Mouse (Mus musculus) liver, embryonic 14.5 days (tissue): ENCODE results near the gene Apoa4. TPM values are rescaled to one million over a fixed set of nuclear protein-coding genes. Genes with fewer than 3 reads are reported as not detected.
A peak's percentile ranks its signal among the peaks of the same experiment; 100 is the strongest.

Source experiments
- ATAC-seq: fragments of 200-750 bp; cut with Nextera tagmentation; 2 replicates; pipeline ENCODE4 v1.8.0; 2017; ENCODE audit warnings: moderate number of reproducible peaks, mild to moderate bottlenecking, moderate library complexity; ENCODE audit not compliant: insufficient read depth
- DNase-seq, 3 experiments: peaks; one replicate each; pipeline ENCODE4 v3.0.0-alpha.2; 2012 to 2013; ENCODE audit warnings: low read depth in 3 of 3, low spot score in 3 of 3
- H3K27ac ChIP-seq: fragments of 300-500 bp; sonication (generic); 2 replicates; pipeline ENCODE4 v1.5.1; 2014; ENCODE audit warnings: moderate library complexity, mild to moderate bottlenecking, control low read depth, inconsistent platforms
- H3K27me3 ChIP-seq: fragments of 300-500 bp; sonication (generic); 2 replicates; pipeline ENCODE4 v1.6.1; 2014; ENCODE audit warnings: mild to moderate bottlenecking, low read length, moderate library complexity; ENCODE audit not compliant: control insufficient read depth, insufficient read depth
- H3K36me3 ChIP-seq: fragments of 300-500 bp; sonication (generic); replicated peaks from 2 replicates; pipeline ENCODE4 v1.6.1; 2014; ENCODE audit warnings: low read depth; ENCODE audit not compliant: control insufficient read depth, insufficient read depth
- H3K4me1 ChIP-seq, 2 experiments: fragments of 200-500 bp in 1 of 2; fragments of 300-500 bp in 1 of 2; sonication (generic) in 1 of 2; replicated peaks; 2 replicates each; pipeline ENCODE4 v1.6.1; 2012 to 2014; ENCODE audit warnings: antibody characterized with exemption in 1 of 2, inconsistent platforms in 1 of 2, low read length in 1 of 2; ENCODE audit not compliant: control insufficient read depth in 2 of 2, insufficient read depth in 2 of 2
- H3K4me2 ChIP-seq: fragments of 300-500 bp; sonication (generic); 2 replicates; pipeline ENCODE4 v1.6.1; 2014; ENCODE audit warnings: low read depth, mild to moderate bottlenecking, control low read depth, moderate library complexity
- H3K4me3 ChIP-seq, 2 experiments: fragments of 200-500 bp in 1 of 2; fragments of 300-500 bp in 1 of 2; sonication (generic) in 1 of 2; 2 replicates each; pipeline ENCODE4 v1.5.1; 2012 to 2014; ENCODE audit warnings: low read depth in 2 of 2, low read length in 2 of 2, mild to moderate bottlenecking in 2 of 2, control low read depth in 1 of 2, inconsistent platforms in 1 of 2, moderate library complexity in 1 of 2; ENCODE audit not compliant: insufficient read depth in 1 of 2
- H3K9ac ChIP-seq: fragments of 300-500 bp; sonication (generic); replicated peaks from 2 replicates; pipeline ENCODE4 v1.6.1; 2014; ENCODE audit warnings: mild to moderate bottlenecking, control low read depth, moderate library complexity
- H3K9me3 ChIP-seq: fragments of 300-500 bp; sonication (generic); 2 replicates; pipeline ENCODE4 v1.6.1; 2016; ENCODE audit warnings: low read length, mixed read lengths; ENCODE audit not compliant: control insufficient read depth
- CTCF ChIP-seq: IDR thresholded peaks from 2 replicates; pipeline ENCODE4 v1.5.1; 2016; ENCODE audit warnings: antibody characterized with exemption, low read depth, control low read depth
- EP300 ChIP-seq: IDR thresholded peaks from 2 replicates; pipeline ENCODE4 v1.6.1; 2016; ENCODE audit warnings: antibody characterized with exemption, low read depth
- WGBS: fragments of 180-500 bp; shearing (Covaris S2); extraction: QIAGEN DNeasy Blood & Tissue Kit; methylation state at CpG from one replicate; pipeline ENCODE4 v1.1.7; 2014; ENCODE audit not compliant: insufficient replicate concordance; 5-methylcytosine and 5-hydroxymethylcytosine counted together
- polyA plus RNA-seq, 2 experiments: library from polyadenylated mRNA; depleted of rRNA in 1 of 2; stranded (reverse) in 1 of 2; unstranded in 1 of 2; fragments of >200 nt; fragmentation: Nextera tagmentation in 1 of 2; extraction: Ambion mirVana in 1 of 2; gene quantifications; 2 replicates each; pipeline versions ENCODE4 v1.2.1 to v1.2.3; 2012 to 2014

The Apoa4 gene
- polyA plus RNA-seq, 2 experiments, result 0.02 TPM; not detected in 1

DNA sequence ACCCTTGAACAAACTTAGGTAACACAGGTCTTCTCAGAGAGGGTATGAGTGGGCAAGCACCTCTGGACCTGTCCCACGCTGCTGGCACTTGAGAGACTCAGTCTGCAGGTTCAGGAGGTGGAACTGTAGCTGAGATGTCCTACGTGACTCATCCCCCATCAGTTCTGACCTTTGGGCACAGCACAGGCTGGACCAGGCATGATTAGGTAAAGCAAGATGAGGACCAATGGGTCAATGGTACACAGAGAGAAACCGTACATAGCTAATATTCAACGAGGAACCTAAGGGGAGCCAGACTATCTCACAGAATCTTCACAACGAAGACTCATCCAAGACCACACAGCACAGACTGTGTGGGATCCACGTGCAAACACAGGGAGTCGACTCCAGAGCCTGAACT lies 1.6 kb upstream of the Apoa4 start:
- ATAC-seq (no peak), DNase-seq (no peak)
- H3K4me2 ChIP-seq, result no peak overlapping the region
- TF ChIP-seq EP300, result no peak
- TF ChIP-seq CTCF, result no peak
- H3K36me3 ChIP-seq, result no peaks in the 10 kb centered on the region
- peaks cover 5 to 10% of the 10 kb centered on the region in 2 experiments; a peak in 3 of 4 replicates for H3K4me1 ChIP-seq
- H3K9ac ChIP-seq, result no peak overlapping the region
- no peaks in the 10 kb centered on the region for H3K9me3 ChIP-seq
- no peaks in the 10 kb centered on the region for H3K27me3 ChIP-seq
- H3K27ac ChIP-seq, result no peak overlapping the region
- 61% methylated on average over 7 of the region's 7 CpGs for WGBS
- H3K4me3 ChIP-seq, result no peak overlapping the region

GRCm38 (mm10) chr9:46241818-46242217 lies 1.3 kb downstream of the Apoa4 start:
- Histone ChIP-seq H3K9ac (no peak overlapping the region), H3K4me3 (no peak overlapping the region), H3K9me3 (no peaks in the 10 kb centered on the region), H3K27me3 (no peaks in the 10 kb centered on the region), H3K4me2 (no peak overlapping the region), H3K27ac (no peak overlapping the region), H3K4me1 (no peaks in the 10 kb centered on the region; a peak in 1 of 4 replicates), H3K36me3 (no peaks in the 10 kb centered on the region)
- DNase-seq, result no peak
- TF ChIP-seq CTCF (no peak), EP300 (no peak)
- 46% methylated on average over 2 of the region's 2 CpGs for WGBS
- ATAC-seq, result no peak

DNA sequence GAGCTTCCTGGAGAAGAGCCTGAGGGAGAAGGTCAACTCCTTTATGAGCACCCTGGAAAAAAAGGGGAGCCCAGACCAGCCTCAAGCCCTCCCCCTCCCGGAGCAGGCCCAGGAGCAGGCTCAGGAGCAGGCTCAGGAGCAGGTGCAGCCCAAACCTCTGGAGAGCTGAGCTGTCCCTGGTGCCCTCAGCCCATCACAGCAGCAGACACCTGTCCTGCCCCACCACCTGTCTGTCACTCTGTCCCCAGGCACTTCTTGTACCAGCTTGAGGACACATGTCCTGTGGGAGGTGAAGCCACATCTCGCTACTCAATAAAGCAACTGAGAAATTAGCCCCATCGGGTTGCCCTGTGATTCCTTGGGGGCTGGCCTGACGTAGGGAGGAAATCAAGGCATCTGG lies 2.6 kb downstream of the Apoa4 start:
- Histone ChIP-seq H3K4me1 (no peaks in the 10 kb centered on the region; a peak in 1 of 4 replicates), H3K27me3 (no peaks in the 10 kb centered on the region), H3K9ac (no peak overlapping the region), H3K36me3 (no peaks in the 10 kb centered on the region), H3K4me3 (no peak overlapping the region), H3K9me3 (no peaks in the 10 kb centered on the region), H3K4me2 (no peak overlapping the region), H3K27ac (no peak overlapping the region)
- no peak for TF ChIP-seq EP300
- 75% methylated on average over 4 of the region's 4 CpGs for WGBS
- DNase-seq (no peak), ATAC-seq (no peak)

DNA sequence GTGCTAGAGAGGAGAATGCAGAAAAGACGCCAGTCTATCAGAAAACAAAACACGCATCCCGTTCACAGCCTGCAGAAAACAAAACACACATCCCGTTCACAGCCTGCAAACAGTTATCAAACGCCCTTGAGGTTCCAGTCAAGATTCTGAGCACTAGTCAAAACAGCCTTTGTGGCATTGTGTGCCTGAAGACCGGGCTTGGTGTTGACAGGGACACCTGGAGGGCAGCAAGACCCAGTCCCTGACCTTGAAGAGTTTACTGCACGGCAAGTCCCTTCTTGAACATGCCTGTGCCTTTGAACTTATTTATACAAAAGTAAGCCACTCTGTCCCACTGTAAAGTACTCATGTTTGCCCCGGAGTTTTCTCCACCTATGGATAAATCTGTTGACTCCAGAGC lies 3.1 kb downstream of the Apoa4 start:
- ATAC-seq (no peak), DNase-seq (no peak)
- Histone ChIP-seq H3K9me3 (no peaks in the 10 kb centered on the region), H3K4me2 (no peak overlapping the region), H3K27ac (no peak overlapping the region), H3K4me1 (no peaks in the 10 kb centered on the region; a peak in 1 of 4 replicates), H3K4me3 (no peak overlapping the region), H3K9ac (no peak overlapping the region), H3K27me3 (no peaks in the 10 kb centered on the region), H3K36me3 (no peaks in the 10 kb centered on the region)
- TF ChIP-seq CTCF, result no peak
- no peak for TF ChIP-seq EP300
- 52% methylated on average over 8 of the region's 8 CpGs for WGBS

DNA sequence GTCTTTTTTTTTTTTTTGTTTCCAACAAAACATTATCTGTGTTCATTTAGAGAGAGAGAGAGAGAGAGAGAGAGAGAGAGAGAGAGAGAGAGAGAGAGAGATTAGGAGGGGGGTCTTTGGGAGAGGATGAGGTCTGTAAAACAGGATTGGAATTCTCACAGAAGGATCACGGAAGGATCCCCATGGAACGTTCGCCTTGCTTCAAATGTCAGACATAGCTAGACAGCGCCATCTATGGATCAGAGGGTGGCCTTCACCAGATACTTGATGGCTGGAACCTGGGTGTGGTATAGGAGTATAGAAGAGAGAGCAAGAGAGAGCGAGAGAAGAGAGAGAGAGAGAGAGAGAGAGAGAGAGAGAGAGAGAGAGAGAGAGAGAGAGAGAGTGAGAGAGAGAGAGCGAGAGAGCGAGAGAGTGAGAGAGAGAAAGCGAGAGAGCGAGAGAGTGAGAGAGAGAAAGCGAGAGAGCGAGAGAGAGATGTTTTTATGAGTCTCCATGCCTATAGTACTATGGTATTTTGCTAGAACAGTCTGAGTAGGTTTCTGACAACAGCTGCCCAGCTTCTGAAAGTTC lies 6.3 kb downstream of the Apoa4 start:
- Histone ChIP-seq H3K4me3 (no peak overlapping the region), H3K27ac (no peak overlapping the region), H3K36me3 (no peaks in the 10 kb centered on the region), H3K4me2 (peak overlapping the region; percentile 15; the same call in 1 of the 2 replicates), H3K27me3 (no peaks in the 10 kb centered on the region), H3K4me1 (no peaks in the 10 kb centered on the region), H3K9ac (no peak overlapping the region), H3K9me3 (no peaks in the 10 kb centered on the region)
- 21% methylated on average over 11 of the region's 11 CpGs for WGBS
- peak in 2 of 3 experiments; percentile 28 to 50 for DNase-seq
- ATAC-seq, result no peak
- TF ChIP-seq CTCF (peak; percentile 81), EP300 (no peak)
